Mouse (Mus musculus): ENCODE measurements around the gene Habp4.

- TF ChIP-seq CTCF (IDR thresholded peaks at IDR 0.05; ENCODE audit: extremely low read depth, insufficient read depth, insufficient read length, insufficient replicate concordance) (no peak), POLR2A (IDR thresholded peaks at IDR 0.05; ENCODE audit: low read depth, low read length) (no peak)
Measured at GRCm38 (mm10) chr13:64153083-64153682, 8.4 kb upstream of the Habp4 start, which contains the start of gene Zfp367.

Data from spleen, adult 2 months (tissue).